Mouse (Mus musculus): ENCODE results near the gene Bbox1.

The Bbox1 gene

GRCm38 (mm10) chr2:110269281-110269680, 45.1 kb downstream of the Bbox1 start:
- DNase-seq = no peak

- no peak for DNase-seq
Observed at GRCm38 (mm10) chr2:110232252-110232651, 82.1 kb downstream of the Bbox1 start.

- no peak for DNase-seq
Observed at GRCm38 (mm10) chr2:110230753-110231152, 83.6 kb downstream of the Bbox1 start.

DNA sequence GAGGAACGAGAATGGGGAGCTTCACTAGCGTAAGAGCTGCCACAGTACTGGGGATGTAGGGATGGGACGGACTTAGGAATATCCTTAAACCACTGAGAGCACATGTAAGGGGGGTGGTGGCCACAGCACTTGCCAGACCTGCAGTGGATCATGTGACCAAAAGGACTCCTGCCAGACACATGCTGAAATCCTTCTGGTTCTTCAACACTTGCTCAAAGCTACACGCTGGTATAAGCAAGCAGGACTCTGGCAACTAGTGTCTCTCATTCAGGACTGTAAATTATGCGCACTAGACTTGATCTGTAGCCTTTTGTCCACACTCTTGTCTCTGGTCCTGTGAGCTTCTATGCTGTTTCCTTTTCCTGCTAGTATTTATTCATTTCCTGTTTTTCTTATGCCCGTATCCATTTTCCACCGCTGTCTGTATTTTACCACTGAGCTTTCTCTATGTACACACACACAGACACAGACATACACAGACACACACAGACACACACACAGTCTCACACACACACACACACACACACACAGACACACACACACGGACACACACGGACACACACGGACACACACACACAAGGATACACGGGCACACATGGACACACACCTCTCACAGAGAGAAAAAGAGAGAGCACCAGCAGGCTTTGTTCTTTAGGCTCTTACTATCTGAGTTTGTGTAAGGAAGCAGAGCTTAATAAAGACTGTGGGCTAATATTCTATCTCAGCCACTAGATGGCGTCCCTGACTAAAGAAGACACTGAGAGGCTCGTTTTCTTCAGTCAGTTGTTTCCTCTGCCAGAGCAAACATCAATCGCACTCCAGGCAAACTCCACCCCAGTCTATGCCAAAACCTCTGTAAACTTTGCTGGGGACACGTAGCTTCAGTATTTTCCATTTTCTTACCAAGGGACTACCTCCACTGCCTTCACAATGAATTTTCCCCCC, 84.9 kb downstream of the Bbox1 start:
- DNase-seq = peak; percentile 25

DNA sequence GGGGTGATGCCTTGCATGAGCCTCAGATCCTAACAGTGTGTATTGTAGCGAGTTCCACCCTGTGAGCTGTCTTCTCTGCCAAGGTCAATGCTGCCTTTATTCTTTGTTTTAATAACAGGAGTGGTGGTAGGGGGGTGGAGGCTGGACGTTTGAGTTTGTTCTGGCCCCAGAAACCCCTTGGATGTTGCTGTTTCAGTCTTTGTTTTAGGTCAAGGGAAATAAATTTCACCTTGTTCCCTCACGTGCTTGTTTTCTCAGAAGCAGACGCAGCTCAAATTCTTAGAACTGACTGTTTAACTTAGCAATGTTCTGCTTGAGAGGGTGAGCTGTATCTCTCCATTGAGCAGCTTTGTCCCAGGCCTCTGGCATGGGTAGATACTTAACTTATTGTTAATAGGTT, 87.9 kb downstream of the Bbox1 start:
- DNase-seq = no peak

- no peak for DNase-seq
Observed at GRCm38 (mm10) chr2:110225969-110226368, 88.4 kb downstream of the Bbox1 start.

DNA sequence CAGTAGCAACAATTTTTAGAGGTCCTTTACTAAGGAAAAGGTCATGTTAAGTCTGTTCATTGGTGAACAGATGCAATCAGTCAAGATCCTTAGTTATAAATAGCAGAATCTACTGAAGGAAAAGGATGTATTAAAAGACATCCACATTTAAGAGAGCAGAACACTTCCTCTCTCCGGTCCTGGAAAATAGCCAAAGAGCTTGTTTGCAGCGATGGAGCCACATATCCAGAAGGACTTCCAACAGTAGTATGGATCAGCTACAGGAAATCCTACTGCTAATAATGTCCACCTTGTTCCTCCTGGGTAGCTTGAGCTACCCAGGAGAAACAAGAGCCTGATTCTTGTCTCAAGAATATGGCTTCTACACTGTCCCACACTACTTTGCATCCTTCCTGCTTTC, 91.6 kb downstream of the Bbox1 start:
- DNase-seq = no peak

GRCm38 (mm10) chr2:110220492-110220891, 93.9 kb downstream of the Bbox1 start:
- DNase-seq = no peak

GRCm38 (mm10) chr2:110215685-110216058, 98.7 kb downstream of the Bbox1 start:
- DNase-seq = no peak

DNA sequence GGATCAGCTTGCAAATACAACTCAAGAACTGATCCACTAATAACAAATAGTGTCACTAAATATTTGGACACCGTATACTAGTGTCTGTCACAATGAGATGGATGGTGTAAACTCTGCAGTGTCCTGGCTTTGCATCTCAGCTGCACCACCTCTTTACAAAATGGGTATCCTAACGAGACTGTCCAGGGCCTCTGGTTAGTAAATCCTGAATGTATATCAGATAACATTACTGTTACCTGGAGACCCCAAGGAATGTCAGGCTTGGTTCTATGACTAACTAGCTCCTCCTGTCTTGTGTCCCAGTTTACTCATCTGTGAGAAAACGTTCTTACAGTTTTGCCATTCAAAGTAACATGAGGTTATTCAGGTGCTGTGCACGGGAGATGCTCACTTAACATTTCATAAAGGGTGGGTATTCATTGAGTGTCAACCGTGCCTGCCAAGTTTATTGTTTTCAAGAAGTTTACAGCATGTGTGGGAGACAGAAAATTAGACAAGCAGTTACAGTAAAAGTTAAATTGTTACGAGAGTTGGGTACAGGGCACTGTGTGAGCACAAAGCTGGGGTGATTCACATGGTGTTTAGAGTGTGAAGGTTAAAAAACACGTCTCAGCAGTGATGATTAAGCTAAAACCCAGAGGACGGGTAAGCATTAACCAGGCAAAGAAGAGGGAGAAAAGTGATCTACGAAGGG, 99.2 kb downstream of the Bbox1 start:
- DNase-seq = no peak

DNA sequence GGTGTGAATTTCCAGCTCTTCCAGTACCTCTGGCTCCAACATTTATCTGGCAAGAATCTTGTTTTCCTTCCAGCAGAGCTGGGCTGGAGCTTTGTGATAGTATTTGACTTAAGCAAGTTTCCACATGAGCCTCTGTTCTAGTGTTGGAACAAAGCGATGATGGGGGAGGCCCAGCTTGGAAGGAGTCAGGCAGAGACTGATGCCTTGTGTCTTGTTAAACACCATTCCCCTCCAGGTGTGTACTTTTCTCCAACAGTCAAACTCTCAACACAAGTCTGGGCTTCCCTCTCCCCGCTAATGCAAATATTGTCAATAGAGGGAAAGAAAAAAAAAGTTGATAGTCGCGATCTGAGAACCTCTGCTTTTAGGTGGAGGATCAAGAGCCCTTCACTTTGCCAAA, 100.1 kb downstream of the Bbox1 start:
- no peak for DNase-seq

Data from right cerebral cortex, postnatal 14 days (tissue).